Mouse (Mus musculus): Measurements from ENCODE around the gene Rnf4. TPM values are rescaled to one million over a fixed set of nuclear protein-coding genes. Genes with fewer than 3 reads are reported as not detected.

Rnf4 gene
- total RNA-seq (2023), result 212 TPM

DNA sequence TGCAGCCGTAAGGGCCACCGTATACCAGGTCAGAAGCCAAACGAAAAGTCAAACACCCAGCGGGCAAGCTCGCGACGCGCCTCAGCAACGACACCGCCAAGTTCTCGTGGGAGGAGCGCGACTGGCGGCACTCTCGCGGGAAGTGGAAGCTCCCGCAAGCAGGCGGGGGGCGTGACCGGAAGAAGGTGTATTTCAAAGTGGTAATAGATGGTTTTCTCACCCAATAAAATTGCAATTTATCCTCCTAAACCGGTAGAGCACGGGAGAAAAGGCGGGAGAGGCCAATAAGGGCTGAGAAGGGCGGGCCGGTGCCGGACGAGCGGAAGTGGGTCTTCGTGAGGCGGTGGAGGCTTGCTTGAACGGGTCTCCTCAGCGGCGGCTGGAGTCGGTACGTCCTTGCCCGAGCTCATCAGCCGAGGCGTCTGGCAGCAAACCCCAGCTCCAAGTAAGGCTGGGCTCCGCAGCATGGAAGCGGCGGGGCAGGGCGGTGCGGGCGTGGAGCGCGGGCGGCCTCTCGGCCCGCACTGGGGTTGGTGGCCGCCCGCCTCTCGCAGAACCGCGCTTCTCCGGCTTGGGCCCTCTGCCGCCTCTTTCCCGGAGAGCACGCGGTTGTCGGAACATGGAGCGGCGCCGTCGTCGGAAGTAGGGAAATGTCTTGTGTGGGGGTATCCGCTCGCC is at the start of gene Rnf4:
Gene Rnf4 (plus strand): TSS at position 193 of the 678 bp plus-strand sequence.

GRCm38 (mm10) chr5:34288154-34288716 is 47.9 kb upstream of the Rnf4 start, which contains the start of the genes Zfyve28 and Cfap99:
Gene Zfyve28, minus strand, starts transcription at chr5:34288449.
Gene Cfap99, plus strand, starts transcription at chr5:34288600.

DNA sequence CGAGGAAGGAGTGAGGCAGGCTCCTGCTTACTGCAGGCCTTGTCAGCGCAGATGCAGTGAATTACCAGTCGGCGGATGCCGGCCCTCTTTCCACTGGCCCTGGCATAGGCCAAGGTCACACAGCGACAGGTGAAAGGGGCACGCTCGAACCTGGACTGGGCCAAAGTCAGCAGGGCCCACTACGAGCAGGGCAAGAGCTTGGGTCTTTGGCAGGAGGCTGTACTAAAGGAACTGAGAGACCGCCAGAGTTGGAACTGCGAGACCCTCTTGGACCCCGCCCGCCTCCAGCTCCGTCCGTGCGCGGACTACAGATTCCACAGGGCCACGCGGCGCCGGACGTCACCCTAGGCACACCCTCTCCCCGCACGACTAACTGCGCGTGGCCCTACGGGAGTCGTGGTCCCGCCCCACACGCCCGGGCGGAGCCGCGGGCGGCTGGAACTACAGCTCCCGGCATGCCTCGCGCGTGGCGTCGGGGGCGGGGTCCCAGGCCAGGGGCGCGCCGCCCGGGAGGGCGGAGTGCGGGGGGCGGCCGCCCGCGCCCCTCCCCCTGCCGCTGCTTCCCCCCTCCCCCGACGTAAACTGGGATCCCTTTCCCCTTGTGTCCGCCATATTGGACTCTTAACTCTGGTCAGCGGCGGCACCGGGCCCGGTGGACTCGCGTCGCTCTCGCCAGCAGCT is 33.4 kb downstream of the Rnf4 start, which contains the start of gene Fam193a:
Gene Fam193a (plus strand): TSS at position 593 of the 681 bp plus-strand sequence.

Other genes starting within 250 kb of the Rnf4 start
- 0.73 TPM for gene Poln, start 166.8 kb upstream of the Rnf4 start, total RNA-seq (2023)
- gene Haus3, start 166.8 kb upstream of the Rnf4 start, total RNA-seq (2023), result 38.3 TPM
- 76.6 TPM for gene Mxd4, start 148.6 kb upstream of the Rnf4 start, total RNA-seq (2023)
- 2.3 TPM for gene Zfyve28, start 47.8 kb upstream of the Rnf4 start, total RNA-seq (2023)
- gene Cfap99, start 47.7 kb upstream of the Rnf4 start, total RNA-seq (2023), result not detected
- gene Fam193a, start 33.6 kb downstream of the Rnf4 start, total RNA-seq (2023), result 82.1 TPM
- gene Tnip2, start 177.7 kb downstream of the Rnf4 start, total RNA-seq (2023), result 14.9 TPM
- 10.8 TPM for gene Sh3bp2, start 189.5 kb downstream of the Rnf4 start, total RNA-seq (2023)
- gene Add1, start 237.4 kb downstream of the Rnf4 start, total RNA-seq (2023), result 310 TPM